Mouse (Mus musculus): ENCODE results near the gene March8.

GRCm38 (mm10) chr6:116351534-116351933 is 13.7 kb downstream of the March8 start:
- TF ChIP-seq GATA1 (IDR thresholded peaks at IDR 0.05; ENCODE audit: low read length) (no peak), TAL1 (IDR thresholded peaks at IDR 0.05; ENCODE audit: low read length) (no peak)
